ENCODE assay signal across 21 mouse cellular contexts in the genomic region with DNA sequence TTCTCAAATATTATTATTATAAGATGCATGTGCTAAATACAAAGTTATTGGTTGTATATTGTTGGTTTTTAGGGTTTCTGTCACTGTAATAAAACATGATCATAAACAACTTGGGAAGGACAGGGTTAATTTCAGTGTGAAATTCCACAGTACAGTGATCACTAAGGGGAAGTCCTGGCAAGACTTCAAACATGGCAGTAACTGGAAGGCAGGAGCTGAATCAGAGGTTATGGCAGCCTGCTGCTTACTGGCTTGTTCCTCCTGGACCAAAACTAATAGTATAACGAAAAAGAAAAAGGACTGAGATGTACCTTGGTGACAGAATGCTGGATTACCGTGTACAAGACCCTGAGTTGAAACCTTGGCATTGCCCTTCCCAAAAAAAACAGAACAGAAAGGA.
A peak's percentile ranks its signal among the peaks of the same experiment; 100 is the strongest.
DNase-seq lines count a peak whose midpoint lies in the region; ATAC-seq and TF ChIP-seq lines count a peak whose summit lies in the region.
"Had no signal": no experiment of that assay in that cellular context is flagged by ENCODE, and none has a peak within 500 bp of the region (broad histone marks: within the 10 kb centered on the region; RNA-seq: fewer than 3 reads in every experiment).

No protein-coding gene starts in this region.

- H3K36me3 ChIP-seq in limb, embryonic 14.5 days (ENCODE audit: control insufficient read depth, insufficient read depth, low read length), result no peaks in the 10 kb centered on the region
- no peaks in the 10 kb centered on the region for H3K36me3 ChIP-seq in limb, embryonic 10.5 days
- H3K36me3 ChIP-seq in kidney, embryonic 16.5 days (ENCODE audit: insufficient read depth, low read length), result no peaks in the 10 kb centered on the region
- H3K36me3 ChIP-seq: embryonic facial prominence, embryonic 13.5 days; heart, embryonic 15.5 days; hindbrain, embryonic 12.5 days; intestine, embryonic 15.5 days had no signal

- H3K27ac ChIP-seq in limb, embryonic 14.5 days (replicated peaks; ENCODE audit: low read depth, low read length), result no peak overlapping the region
- H3K27ac ChIP-seq in limb, embryonic 10.5 days, result no peak overlapping the region
- H3K27ac ChIP-seq in kidney, embryonic 16.5 days (ENCODE audit: low read length), result no peak overlapping the region
- H3K27ac ChIP-seq: embryonic facial prominence, embryonic 13.5 days; gastrocnemius, adult 2 months; heart, embryonic 15.5 days; hindbrain, embryonic 12.5 days; intestine, embryonic 15.5 days had no signal

- H3K27me3 ChIP-seq in limb, embryonic 14.5 days (ENCODE audit: control insufficient read depth, insufficient read depth, low read length), result no peaks in the 10 kb centered on the region
- no peaks in the 10 kb centered on the region for H3K27me3 ChIP-seq in limb, embryonic 10.5 days (ENCODE audit: low read depth, poor library complexity, severe bottlenecking)
- H3K27me3 ChIP-seq in kidney, embryonic 16.5 days (ENCODE audit: insufficient read depth, low read length), result no peaks in the 10 kb centered on the region
- H3K27me3 ChIP-seq: embryonic facial prominence, embryonic 13.5 days; heart, embryonic 15.5 days; hindbrain, embryonic 12.5 days; intestine, embryonic 15.5 days; Patski had no signal

- ATAC-seq in limb, embryonic 14.5 days (ENCODE audit: low FRiP score, low read depth), result no peak
- no peak for ATAC-seq in kidney, embryonic 16.5 days (ENCODE audit: low FRiP score, low TSS enrichment)
- ATAC-seq: activated CD4-positive, CD25-positive, alpha-beta regulatory T cell, adult 4 months; forebrain, postnatal 0 days; intestine, embryonic 15.5 days; Patski had no signal

- no peak overlapping the region for H3K4me3 ChIP-seq in limb, embryonic 14.5 days (replicated peaks; ENCODE audit: low read length)
- H3K4me3 ChIP-seq in limb, embryonic 10.5 days, result no peak overlapping the region
- H3K4me3 ChIP-seq in kidney, embryonic 16.5 days (ENCODE audit: low read length), result no peak overlapping the region
- H3K4me3 ChIP-seq: embryonic facial prominence, embryonic 13.5 days; gastrocnemius, adult 2 months; heart, embryonic 15.5 days; hindbrain, embryonic 12.5 days; intestine, embryonic 15.5 days had no signal

- peaks cover 3% of the 10 kb centered on the region; the same call in 1 of the 2 replicates for H3K4me1 ChIP-seq in limb, embryonic 14.5 days (ENCODE audit: control insufficient read depth, insufficient read depth, low read length)
- H3K4me1 ChIP-seq in limb, embryonic 10.5 days, result no peaks in the 10 kb centered on the region
- 0 out of 2 replicates have a peak, but pooled peaks cover 4% of the 10 kb centered on the region for H3K4me1 ChIP-seq in kidney, embryonic 16.5 days (ENCODE audit: insufficient read depth, low read length)
- H3K4me1 ChIP-seq: hindbrain, embryonic 12.5 days; intestine, embryonic 15.5 days had no signal

- no peak for TF ChIP-seq POLR2A in limb, embryonic 14.5 days (IDR thresholded peaks at IDR 0.05; ENCODE audit: borderline replicate concordance, extremely low read depth, insufficient read depth, insufficient read length)

- 0 out of 2 replicates have a peak, but pooled peaks cover 4% of the 10 kb centered on the region for H3K9me3 ChIP-seq in limb, embryonic 14.5 days (ENCODE audit: control insufficient read depth, low read length)
- H3K9me3 ChIP-seq in limb, embryonic 10.5 days (replicated peaks), result no peaks in the 10 kb centered on the region
- no peaks in the 10 kb centered on the region for H3K9me3 ChIP-seq in kidney, embryonic 16.5 days (ENCODE audit: low read length)
- H3K9me3 ChIP-seq: embryonic facial prominence, embryonic 13.5 days; heart, embryonic 15.5 days; hindbrain, embryonic 12.5 days; intestine, embryonic 15.5 days had no signal

- no peak overlapping the region for H3K9ac ChIP-seq in limb, embryonic 14.5 days (ENCODE audit: low read depth, low read length, severe bottlenecking)
- no peak overlapping the region for H3K9ac ChIP-seq in kidney, embryonic 16.5 days (replicated peaks; ENCODE audit: low read length)
- H3K9ac ChIP-seq: embryonic facial prominence, embryonic 13.5 days; forebrain, postnatal 0 days; heart, embryonic 15.5 days; hindbrain, embryonic 12.5 days; intestine, embryonic 15.5 days had no signal

- WGBS in limb, embryonic 14.5 days, result 38% methylated on average over 2 of the region's 2 CpGs
- 78% methylated on average over 2 of the region's 2 CpGs for WGBS in limb, embryonic 10.5 days
- 56% methylated on average over 2 of the region's 2 CpGs for WGBS in kidney, embryonic 16.5 days

- DNase-seq in cerebellum, postnatal 10 days, result peak; percentile 65 to 69
- no peak for DNase-seq in cerebellum, adult 8-10 months
- DNase-seq in heart, adult 11 months, result peak; percentile 17
- no peak for DNase-seq in heart, postnatal 25 days (ENCODE audit: low spot score)
- peak; percentile 59 for DNase-seq in limb, embryonic 14.5 days (ENCODE audit: low spot score)
- DNase-seq in limb, embryonic 10.5 days (ENCODE audit: low spot score), result no peak
- DNase-seq: adrenal gland, postnatal 14 days; cerebellum, adult 18-20 months; cerebellum, postnatal 36 days; forebrain, postnatal 0 days; gastrocnemius, adult 2 months; gastrocnemius, postnatal 25 days; heart, postnatal 4 days; kidney, adult 18-20 months had no signal

- intact Hi-C loops in heart, postnatal 25 days (cut with DNase I), result no loop called here

- no peak overlapping the region for H3K4me2 ChIP-seq in limb, embryonic 14.5 days (replicated peaks; ENCODE audit: low read depth, low read length, severe bottlenecking)
- no peak overlapping the region for H3K4me2 ChIP-seq in kidney, embryonic 16.5 days (replicated peaks; ENCODE audit: low read depth, low read length)
- H3K4me2 ChIP-seq: embryonic facial prominence, embryonic 13.5 days; heart, embryonic 15.5 days; hindbrain, embryonic 12.5 days; intestine, embryonic 15.5 days had no signal

Comparison
In these comparisons a context has a peak if more than half of its experiments do, and no peak if none do; other contexts are left out.
1. DNase-seq: peak in cerebellum, postnatal 10 days (2 of 2), heart, adult 11 months (single experiment) and limb, embryonic 14.5 days (single experiment); none in cerebellum, adult 8-10 months (single experiment), heart, postnatal 25 days (single experiment) and limb, embryonic 10.5 days (single experiment).